Mouse (Mus musculus): ENCODE results near the gene Rreb1.

- no peak for TF ChIP-seq MAZ (IDR thresholded peaks at IDR 0.05; ENCODE audit: low read depth, low read length)
- no peak for TF ChIP-seq EP300 (IDR thresholded peaks at IDR 0.05; ENCODE audit: low read depth in 1 of 2, low read length in 2 of 2)
- no peak for TF ChIP-seq CTCF (IDR thresholded peaks at IDR 0.05 in 2 of 3, conservative IDR thresholded peaks at IDR 0.05 in 1 of 3; ENCODE audit: control insufficient read depth in 1 of 3, insufficient read depth in 1 of 3, low read depth in 2 of 3, low read length in 3 of 3, poor library complexity in 1 of 3, severe bottlenecking in 1 of 3)
- TF ChIP-seq POLR2A (IDR thresholded peaks at IDR 0.05; ENCODE audit: control insufficient read depth in 1 of 2, insufficient read depth in 1 of 2, low read depth in 1 of 2, low read length in 2 of 2, poor library complexity in 1 of 2): no peak
- no peak for TF ChIP-seq HCFC1 (IDR thresholded peaks at IDR 0.05; ENCODE audit: low read depth, low read length)
Observed at GRCm38 (mm10) chr13:37751154-37751950, 26.8 kb upstream of the Rreb1 start.
